Mouse (Mus musculus): ENCODE measurements around the gene Rlim. TPM values are rescaled to one million over a fixed set of nuclear protein-coding genes. Genes with fewer than 3 reads are reported as not detected.

Gene Rlim
- 10 to 100 TPM; 44.0 to 44.5 TPM for total RNA-seq (2021)
- long read RNA-seq, experiment 1, full-length matches to known transcripts, result 4 of 10 reads
- long read RNA-seq, experiment 1, partial matches to known transcripts, result 0 of 10 reads
- long read RNA-seq, experiment 1, other reads (novel, unspliced or antisense), result 6 of 10 reads
- long read RNA-seq, experiment 2, full-length matches to known transcripts, result 1 of 6 reads
- long read RNA-seq, experiment 2, partial matches to known transcripts, result 0 of 6 reads
- long read RNA-seq, experiment 2, other reads (novel, unspliced or antisense), result 5 of 6 reads

DNA sequence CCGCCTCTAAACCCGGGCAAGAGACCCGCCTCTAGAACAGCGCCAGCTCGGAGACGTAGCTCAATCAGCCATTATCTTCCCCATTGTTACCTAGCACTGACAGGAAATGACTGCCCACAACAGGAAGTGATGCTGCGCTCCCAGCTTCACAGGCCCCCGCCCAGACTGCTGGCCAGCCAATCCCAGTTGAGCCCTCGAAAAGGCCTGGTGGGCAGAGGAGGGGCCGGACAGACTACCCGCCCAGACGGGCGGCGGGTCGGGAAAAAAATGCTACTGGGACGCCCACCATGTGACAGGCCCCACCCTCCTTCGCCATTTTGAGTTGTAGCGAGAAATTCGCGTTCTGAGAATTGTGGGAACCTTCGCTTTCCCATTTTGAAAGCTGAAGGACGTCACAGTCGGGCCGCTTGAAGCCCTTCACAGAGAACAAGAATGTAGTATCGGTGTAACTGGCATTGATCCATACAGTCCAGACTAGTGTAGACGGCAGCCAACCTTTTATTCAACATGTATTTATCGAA is at the start of gene Rlim:
Rlim (minus strand) TSS at position 116 of the 521 bp plus-strand sequence.
- intact Hi-C loops (cut with DNase I), result no loop called here
- DNase-seq (ENCODE audit: low spot score in 2 of 2), result peak; percentile 89 to 95

DNA sequence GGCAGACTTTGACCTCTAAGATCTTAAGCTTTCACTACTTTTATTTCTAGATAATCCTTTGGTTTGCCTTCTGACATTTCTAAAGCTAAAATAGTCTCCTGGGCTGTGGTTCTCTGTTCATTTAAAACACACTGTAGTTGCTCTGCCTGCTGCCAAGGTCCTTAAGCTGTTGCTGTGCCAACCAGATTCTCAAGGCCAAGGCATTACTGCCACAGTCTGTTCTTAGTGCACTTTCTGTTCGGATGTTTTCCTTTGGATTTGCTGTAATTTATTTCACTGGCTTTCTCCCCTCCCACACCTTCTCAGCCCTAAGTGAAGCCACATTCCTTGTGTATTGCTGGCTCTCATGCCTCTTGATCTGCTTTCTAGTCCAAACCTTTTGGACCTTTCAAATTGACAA is 36.1 kb upstream of the Rlim start:
- DNase-seq (ENCODE audit: low spot score in 2 of 2), result peak in 1 of 2 experiments; percentile 1
- intact Hi-C loops (cut with DNase I), result no loop called here

DNA sequence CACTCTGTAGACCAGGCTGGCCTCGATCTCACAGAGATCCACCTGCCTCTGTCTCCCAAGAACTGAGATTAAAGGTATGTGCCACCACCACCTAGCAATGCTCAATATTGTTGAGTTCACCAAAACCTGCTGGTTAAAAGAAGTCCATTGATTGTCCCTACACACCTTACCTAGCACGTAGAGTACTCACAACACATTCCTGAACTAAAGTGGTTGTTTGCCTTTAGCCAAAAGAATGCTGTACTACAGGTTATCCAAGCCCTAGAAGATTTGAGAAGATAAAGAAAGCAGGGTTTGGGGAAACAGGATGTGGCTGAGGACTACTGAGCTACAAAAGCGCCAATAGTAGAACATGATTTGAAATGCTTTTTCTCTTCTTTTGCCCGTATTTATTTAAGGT is 34.0 kb upstream of the Rlim start:
- DNase-seq (ENCODE audit: low spot score in 2 of 2), result no peak
- intact Hi-C loops (cut with DNase I), result no loop called here

DNA sequence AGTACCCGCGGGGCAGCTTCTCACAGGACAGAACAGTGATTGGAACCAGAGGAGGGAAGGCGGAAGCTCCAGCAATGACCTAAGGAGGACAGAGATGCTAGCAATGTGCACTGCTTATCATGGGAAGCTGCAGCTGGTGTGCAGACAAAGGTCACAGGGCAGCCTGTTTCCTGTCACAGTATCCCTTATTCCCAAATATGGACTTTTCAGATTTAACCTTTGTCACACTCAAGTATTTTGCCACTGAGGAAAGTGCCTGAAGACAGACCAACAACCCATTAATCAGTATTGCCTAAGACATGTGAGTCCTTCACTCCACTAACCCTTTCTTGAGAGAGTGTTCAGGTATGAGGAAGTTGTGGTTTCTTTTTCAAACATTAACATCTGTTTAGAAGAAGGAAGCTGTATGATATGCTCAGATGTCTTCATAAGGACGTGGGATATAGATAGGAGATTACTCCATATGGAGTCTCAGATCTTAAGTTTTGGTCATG is 32.3 kb upstream of the Rlim start:
- intact Hi-C loops (cut with DNase I), result no loop called here
- no peak for DNase-seq (ENCODE audit: low spot score in 2 of 2)

DNA sequence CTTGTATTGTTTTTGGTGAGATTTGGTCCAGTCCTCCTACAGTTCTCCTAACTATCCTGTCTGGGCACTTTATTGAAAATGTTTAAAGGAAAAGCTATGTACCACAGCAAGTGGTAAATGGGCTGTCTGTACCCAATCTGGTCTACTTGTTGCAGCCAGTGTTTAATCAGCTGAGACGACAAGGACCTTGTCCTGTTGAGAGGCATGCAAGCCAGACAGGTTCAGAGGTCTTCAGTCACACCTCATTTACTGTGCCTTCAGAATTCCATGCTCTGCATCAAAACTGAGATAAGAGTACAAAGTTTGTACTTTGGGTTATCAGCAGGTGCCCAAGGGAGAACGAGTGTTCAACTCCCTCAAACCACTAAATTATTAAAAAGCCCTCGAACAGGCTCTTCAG is 13.7 kb upstream of the Rlim start:
- intact Hi-C loops (cut with DNase I), result loop anchor here (10.0 kb wide), 1 partner anchor 1010 kb away; no protein-coding TSS in a partner anchor
- DNase-seq (ENCODE audit: low spot score in 2 of 2), result no peak

DNA sequence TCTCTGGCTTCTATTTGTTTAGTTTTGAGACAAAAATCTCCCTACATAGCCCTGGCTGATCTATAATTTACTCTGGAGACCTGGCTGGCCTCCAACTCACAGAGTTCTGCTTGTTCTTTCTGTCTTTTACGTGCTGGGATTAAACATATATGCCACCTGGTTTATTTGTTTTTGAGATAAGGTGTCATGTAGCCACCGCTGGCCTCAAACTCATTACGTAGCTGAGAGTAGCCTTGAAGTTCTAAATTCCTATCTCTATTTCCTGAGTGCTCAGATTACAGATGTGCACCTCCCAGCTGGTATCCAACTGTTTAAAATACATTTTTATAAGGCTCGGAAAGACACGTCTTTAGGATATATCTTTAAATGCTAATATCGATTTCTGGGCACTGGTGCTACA is 12.8 kb upstream of the Rlim start:
- DNase-seq (ENCODE audit: low spot score in 2 of 2), result no peak
- intact Hi-C loops (cut with DNase I), result loop anchor here (10.0 kb wide), 1 partner anchor 1011 kb away; no protein-coding TSS in a partner anchor

DNA sequence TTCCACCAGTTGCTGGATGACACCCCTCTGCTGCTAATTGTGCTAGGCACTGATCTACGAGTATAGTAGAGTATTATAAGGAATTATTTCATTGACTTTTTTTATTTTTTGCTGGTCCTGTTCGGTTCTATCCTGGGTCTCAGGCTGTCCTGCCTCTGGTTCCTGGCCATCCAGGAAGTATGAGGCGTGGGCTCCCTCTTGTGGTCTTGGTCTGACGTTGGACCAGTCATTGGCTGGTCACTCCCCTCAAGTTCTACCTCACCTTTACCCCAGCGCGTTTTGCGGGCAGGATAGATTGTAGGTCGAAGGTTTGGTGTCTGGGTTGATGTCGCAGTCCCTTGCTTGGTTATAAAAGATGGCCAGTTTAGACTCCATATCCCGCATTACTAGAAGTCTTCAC is 10.6 kb upstream of the Rlim start:
- intact Hi-C loops (cut with DNase I), result loop anchor here (10.0 kb wide), 1 partner anchor 1013 kb away; no protein-coding TSS in a partner anchor
- no peak for DNase-seq (ENCODE audit: low spot score in 2 of 2)

DNA sequence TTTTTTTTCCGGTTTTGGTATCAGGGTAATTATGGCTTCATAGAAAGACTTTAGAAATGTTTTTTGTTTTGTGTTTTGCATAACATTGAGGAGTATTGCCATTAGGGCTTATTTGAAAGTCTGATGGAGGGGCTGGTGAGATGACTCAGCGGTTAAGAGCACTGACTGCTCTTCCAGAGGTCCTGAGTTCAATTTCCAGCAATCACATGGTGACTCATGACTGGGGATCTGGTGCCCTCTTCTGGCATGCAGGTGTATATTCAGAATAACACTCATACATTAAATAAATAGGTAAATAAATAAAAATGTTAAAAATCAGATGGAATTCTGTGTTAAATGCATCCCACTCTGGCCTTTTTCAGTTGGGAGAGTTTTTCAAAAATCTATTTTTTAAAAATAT is 9.3 kb upstream of the Rlim start:
- intact Hi-C loops (cut with DNase I), result loop anchor here (10.0 kb wide), 1 partner anchor 1014 kb away; no protein-coding TSS in a partner anchor
- DNase-seq (ENCODE audit: low spot score in 2 of 2), result no peak

DNA sequence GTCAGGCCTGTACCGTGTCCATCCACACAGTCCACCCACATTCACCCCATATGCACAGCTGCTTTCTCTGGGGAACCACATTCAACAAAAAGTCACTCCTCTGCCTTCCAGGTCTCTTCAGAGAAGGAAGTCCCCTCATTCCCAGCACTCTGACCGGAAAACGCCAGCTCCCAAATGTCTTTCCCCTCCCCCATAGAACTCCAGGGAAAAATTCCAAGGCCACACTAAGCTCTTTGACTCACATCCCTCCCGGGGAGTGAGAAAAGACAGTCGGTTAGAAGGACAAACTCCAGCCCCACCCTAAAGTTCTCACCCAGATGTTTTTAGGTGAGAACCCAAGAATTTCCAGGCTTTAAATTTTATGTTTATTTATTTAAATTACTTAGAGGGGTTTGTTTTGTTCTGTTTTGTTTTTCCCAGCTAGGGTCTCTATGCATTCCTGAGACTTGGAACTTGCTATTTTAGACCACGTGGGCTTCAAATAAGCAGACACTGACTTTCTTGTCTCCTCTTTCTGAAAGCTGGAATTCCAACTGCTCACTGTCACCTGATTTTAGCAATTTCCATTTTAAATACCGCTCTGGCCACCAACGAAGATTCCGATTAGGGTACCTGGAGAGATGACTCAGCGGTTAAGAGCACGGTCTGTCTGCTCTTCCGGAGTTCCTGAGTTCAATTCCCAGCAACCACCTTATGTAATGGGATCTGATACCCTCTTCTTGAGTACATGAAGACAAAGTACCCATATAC is 6.3 kb upstream of the Rlim start:
- intact Hi-C loops (cut with DNase I), result no loop called here
- DNase-seq (ENCODE audit: low spot score in 2 of 2), result no peak

DNA sequence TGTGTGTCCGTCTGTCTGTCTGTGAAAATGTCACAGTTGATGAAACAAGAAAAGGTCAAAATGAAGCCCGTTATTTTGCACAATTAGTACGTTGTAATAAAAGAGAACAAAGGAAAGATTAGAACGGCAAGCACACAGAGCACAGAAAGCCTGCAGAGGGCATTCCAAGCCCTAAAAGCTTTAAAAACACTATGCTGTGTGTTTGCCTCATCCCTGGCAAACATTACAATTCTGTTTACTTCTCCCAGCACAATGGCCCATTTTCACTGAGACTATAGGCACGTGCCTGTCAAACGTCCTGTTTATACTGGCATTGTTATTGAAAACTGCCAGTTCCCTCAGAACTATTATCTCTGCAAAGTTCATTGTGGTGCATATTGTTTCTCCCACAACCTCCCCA is 5.1 kb upstream of the Rlim start:
- intact Hi-C loops (cut with DNase I), result no loop called here
- DNase-seq (ENCODE audit: low spot score in 2 of 2), result no peak

DNA sequence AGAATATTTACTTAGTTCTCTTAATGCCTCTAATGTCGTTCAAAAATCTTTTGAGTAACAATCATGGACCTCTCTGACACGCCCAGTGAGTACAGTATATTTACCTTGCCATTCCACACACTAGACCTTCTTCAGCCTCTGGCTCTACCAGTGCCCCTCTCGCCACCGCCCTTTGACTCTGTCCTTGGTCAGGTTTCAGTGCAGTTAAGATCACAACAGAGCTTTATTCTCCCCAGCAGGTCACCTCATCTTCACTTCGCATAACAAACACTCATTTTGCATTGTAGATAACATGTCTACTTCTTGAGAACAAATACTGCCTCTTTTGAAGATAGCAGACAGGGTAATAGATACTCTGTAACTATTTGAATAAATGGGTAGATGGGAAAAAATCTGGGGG is 3.9 kb upstream of the Rlim start:
- DNase-seq (ENCODE audit: low spot score in 2 of 2), result no peak
- intact Hi-C loops (cut with DNase I), result no loop called here

DNA sequence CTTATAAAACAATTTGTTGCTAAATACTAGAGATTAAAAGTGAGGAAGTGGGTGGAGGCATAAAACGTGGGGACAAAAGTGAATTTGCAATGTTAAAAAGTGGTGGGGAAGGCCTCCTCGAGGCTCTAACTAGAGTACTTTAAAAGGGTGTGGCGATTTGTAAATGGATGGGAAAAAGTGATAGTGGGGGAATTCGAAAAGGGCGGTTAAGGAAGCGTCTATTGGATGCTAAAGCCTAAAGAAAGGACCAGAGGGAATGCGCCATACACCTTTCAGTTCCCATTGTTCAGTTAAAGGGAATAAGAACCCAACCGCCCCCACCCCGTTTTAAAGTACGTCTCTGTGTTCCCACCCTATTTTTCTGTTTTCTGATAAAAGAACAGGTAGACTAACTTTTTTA is 722 bp upstream of the Rlim start:
- intact Hi-C loops (cut with DNase I), result no loop called here
- no peak for DNase-seq (ENCODE audit: low spot score in 2 of 2)

DNA sequence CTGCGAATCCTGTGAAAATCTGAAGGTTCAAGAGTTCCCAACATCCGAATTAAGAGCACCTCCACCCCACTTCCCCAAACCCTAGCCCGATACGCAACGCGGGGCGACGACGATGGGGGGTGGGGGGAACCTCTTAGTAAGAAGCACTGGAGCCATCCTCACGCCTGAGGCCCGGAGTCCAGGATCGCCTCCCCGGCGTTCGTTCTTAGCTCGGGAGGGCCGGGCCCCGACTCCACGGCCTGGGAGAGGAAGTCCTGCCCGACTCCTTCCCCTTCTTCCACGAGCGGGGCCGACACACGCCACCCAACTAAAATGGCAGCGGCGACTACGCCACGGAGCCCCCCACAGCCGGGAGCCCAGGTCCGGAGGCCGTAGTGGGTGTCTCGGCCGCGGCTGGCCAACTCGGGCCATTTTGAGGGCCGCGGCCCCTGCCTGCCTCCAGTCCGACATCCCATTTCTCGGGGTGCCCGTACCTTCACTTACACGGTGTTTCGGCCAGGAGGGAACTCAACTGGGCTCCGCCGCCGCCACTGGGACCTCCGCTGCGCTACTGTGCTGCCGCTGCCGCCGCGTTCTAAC is 405 bp downstream of the Rlim start:
- intact Hi-C loops (cut with DNase I), result no loop called here
- DNase-seq (ENCODE audit: low spot score in 2 of 2), result peak; percentile 9 to 12

DNA sequence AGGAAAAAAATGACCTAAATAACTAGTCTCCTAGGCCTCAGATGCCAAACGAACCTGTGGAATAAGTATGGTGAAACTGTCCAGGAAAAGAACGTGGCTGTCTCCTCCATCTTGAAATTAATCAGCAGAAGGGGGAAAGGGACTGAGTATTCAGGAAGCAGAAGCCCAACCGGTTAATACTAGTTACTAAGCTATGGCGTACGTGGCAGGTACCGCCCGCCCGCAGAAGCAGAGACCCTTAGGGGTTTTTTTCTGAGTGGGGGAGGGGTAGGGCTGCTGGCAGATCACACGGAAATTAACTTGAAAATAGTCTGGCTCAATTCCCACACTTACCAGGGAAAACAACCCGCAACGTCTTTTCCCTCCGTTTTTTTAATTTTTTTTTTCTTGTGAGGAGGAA is 1.0 kb downstream of the Rlim start:
- intact Hi-C loops (cut with DNase I), result no loop called here
- DNase-seq (ENCODE audit: low spot score in 2 of 2), result no peak

DNA sequence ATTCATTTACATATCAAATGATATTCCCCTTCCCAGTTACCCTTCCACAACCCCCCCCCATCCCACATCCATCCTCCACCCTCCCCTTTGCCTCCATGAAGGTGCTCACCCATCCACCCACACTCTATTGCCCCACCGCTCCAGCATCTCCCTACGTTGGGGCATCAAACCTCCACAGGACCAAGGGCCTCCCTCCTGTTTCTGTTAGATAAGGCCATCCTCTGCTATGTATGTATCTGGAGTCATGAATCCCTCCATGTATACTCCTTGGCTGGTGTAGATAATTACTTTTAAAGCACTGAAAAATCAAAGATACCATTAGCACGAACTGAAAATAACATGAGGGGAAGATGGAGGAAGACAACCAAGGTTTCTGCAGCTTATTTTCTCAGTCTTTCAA is 41.4 kb downstream of the Rlim start:
- DNase-seq (ENCODE audit: low spot score in 2 of 2), result no peak
- intact Hi-C loops (cut with DNase I), result loop anchor here (5.0 to 10.0 kb wide), 3 partner anchors 242 to 457 kb away; partner anchors contain the start of gene Zcchc13

DNA sequence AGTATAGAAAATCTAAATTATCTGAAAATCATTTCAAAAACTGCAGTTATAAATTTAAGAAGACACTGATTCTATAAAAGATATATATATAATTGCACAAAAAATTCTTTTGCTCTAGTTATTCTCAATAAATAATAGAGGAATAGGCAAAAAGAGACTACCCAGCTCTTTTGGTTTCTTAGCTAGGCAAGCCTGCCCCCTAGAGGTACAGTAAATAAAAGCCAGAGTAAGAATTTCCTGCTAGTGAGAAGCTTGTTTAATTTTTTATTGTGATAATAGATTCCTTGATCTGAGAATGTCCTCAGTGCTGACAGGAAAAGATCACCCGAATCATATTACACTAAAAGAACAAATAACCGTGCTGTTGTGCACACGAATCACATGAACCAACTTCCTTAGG is 43.8 kb downstream of the Rlim start:
- DNase-seq (ENCODE audit: low spot score in 2 of 2), result peak; percentile 31 to 56
- intact Hi-C loops (cut with DNase I), result loop anchor here (5.0 to 10.0 kb wide), 3 partner anchors 240 to 455 kb away; partner anchors contain the start of gene Zcchc13

DNA sequence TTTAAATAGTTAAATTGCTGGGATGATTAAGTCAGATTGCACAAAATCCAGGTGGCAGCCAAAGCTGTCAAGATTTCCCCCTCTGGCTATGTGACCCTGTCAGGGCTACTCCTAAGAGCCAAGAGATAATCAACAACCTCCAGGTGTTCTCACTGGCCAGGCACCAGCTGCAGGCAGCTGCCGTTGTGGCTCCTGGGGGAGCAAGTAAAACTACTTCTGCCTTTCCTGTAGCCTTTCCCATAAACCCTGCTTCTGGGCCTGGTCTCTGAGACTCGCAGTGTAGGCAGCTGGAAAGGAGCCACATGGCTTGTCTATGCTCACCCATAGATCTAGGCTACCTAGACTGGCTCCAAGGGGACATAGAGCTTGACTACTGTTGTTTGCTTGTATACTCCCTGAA is 58.6 kb downstream of the Rlim start:
- no peak for DNase-seq (ENCODE audit: low spot score in 2 of 2)
- intact Hi-C loops (cut with DNase I), result no loop called here

DNA sequence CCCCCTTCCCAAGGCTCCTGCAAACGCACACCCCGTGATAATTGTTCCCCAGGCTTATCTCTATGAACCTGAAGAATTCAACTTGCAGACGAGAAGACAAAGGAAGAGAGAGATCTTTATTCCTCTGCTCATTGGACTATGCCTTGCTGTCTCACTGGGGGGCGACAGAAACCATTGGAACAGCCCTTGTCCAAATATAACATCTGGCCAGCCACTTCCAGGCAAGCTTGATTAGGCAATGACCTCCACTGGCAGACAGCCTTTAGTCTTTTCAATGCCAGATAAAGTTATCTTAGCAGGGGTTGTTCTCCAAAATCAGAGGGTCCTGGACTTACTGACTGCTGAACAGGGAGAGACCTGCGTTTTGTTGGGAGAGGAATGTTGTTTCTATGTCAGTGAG is 62.1 kb downstream of the Rlim start:
- peak in 1 of 2 experiments; percentile 2 for DNase-seq (ENCODE audit: low spot score in 2 of 2)
- intact Hi-C loops (cut with DNase I), result no loop called here

DNA sequence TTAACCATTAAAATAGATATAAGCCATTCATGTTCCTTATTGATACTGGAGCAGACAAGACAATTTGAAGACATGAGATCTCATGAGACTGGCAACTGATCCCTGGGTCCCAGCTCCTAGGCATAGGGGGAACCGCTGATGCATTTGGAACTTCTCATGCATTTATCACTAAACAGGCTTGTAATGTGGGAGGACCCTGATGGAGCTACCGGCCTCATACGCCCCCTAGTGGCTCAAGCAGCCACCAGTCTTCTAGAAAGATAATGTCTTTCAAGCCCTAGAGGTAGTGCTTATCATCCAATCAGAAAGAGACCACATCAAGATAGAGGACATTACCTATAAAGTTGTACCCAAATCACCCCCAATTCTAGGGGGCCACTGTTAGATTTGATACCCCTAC is 66.3 kb downstream of the Rlim start:
- peak; percentile 53 to 58 for DNase-seq (ENCODE audit: low spot score in 2 of 2)
- intact Hi-C loops (cut with DNase I), result no loop called here

All from left cerebral cortex, postnatal 14 days (tissue).